Mouse (Mus musculus) cerebellum, adult 2 months (tissue): ENCODE measurements around the gene Susd4. TPM values are rescaled to one million over a fixed set of nuclear protein-coding genes. Genes with fewer than 3 reads are reported as not detected.

Experiments
- DNase-seq, 2 experiments: peaks; one replicate each; pipeline ENCODE4 v3.0.0; 2021
- H3K27ac ChIP-seq: fragments of 200-500 bp; 2 replicates; pipeline ENCODE4 v1.5.1; 2012; ENCODE audit warnings: low read length, control low read depth, inconsistent platforms; ENCODE audit not compliant: insufficient read depth
- H3K27me3 ChIP-seq: fragments of 200-500 bp; 2 replicates; pipeline ENCODE4 v1.6.1; 2012; ENCODE audit warnings: inconsistent platforms, mild to moderate bottlenecking, low read length, moderate library complexity; ENCODE audit not compliant: control insufficient read depth, insufficient read depth
- H3K4me1 ChIP-seq: fragments of 200-500 bp; 2 replicates; pipeline ENCODE4 v1.6.1; 2011; ENCODE audit warnings: low read length; ENCODE audit not compliant: control insufficient read depth, insufficient read depth
- H3K4me3 ChIP-seq: fragments of 200-500 bp; replicated peaks from 2 replicates; pipeline ENCODE3; 2011; ENCODE audit warnings: mild to moderate bottlenecking, low read depth, low read length, control low read depth; ENCODE audit not compliant: insufficient read depth
- CTCF ChIP-seq: fragments of 200-500 bp; IDR thresholded peaks from 2 replicates; pipeline ENCODE4 v1.5.1; 2011; ENCODE audit warnings: low read depth, mild to moderate bottlenecking, control low read depth, low read length, moderate library complexity, borderline replicate concordance; ENCODE audit not compliant: insufficient read depth
- POLR2A ChIP-seq: fragments of 200-500 bp; IDR thresholded peaks from 2 replicates; pipeline ENCODE4 v1.6.1; 2011; ENCODE audit warnings: low read length, control low read depth, borderline replicate concordance; ENCODE audit not compliant: insufficient read depth
- WGBS: fragments of 180-500 bp; shearing (Covaris S2); methylation state at CpG from one replicate; pipeline ENCODE4 v1.1.7; 2018; 5-methylcytosine and 5-hydroxymethylcytosine counted together
- polyA plus RNA-seq: library from polyadenylated mRNA; depleted of rRNA; stranded (reverse); fragments of >200 nt; gene quantifications from 2 replicates; pipeline ENCODE4 v1.2.3, GENCODE M21; 2012

The Susd4 gene
- polyA plus RNA-seq, 1 experiment: 97.7 TPM

DNA sequence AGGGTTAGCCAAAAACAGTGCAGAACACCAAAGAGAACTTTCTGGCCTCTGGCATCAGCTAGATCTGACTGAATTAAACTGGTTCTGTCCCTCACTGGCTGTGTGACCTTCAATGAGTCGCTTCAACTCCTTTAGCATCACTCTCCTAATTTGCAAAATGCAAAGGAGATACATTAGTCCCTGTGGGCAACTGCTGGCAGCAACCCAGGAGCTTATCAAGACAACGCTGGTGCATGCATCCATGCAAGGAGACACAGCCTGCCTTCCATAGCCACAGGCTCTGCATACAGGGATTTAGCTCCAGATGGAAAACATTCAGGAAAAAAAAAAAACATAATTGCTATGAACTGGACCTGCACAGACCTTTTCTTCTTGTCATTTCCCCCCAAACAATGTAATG is 148.9 kb downstream of the Susd4 start:
- no peak for TF ChIP-seq POLR2A
- Histone ChIP-seq H3K4me3 (no peak overlapping the region), H3K4me1 (peaks cover 4% of the 10 kb centered on the region; the same call in 1 of the 2 replicates), H3K27ac (no peak overlapping the region), H3K27me3 (no peaks in the 10 kb centered on the region)
- WGBS: 33% methylated on average over 2 of the region's 2 CpGs
- no peak for DNase-seq

DNA sequence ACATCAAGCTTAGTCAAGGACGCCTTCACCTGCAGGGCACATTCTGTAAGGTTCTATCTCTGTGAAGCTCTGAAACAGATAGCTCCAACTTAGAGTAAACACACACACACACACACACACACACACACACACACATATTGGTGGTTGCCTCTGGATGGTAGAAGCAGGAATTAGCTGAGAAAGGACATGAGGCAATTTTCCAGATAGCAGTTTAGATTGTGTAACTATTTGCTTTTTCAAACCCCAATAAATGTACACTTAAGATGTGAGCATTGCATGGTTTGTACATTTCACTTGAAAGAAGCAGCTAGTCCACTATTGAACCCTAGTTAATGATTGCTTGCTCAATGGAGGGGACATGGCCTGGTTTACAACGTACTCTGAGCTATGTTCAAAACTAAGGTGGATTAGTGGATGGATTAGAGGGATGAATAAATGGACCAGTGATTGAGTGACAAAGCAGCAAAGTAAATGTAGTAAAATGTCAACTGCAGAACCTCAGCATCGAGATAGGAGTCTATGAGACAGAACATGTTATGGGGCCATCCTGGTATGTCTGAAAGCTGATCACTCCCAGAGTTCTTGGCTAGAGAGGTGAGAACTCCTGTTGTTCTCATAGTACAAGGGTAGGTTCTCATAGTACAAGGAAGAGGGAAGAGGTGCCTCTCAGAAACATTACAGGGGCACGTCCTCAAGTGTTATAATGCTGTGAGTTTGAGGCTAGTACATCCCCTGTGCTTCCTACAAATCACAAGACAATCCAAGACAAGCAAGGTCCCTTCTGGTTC is 150.7 kb downstream of the Susd4 start:
- WGBS: 94% methylated on average over 4 of the region's 4 CpGs
- no peak for DNase-seq
- TF ChIP-seq CTCF (no peak), POLR2A (no peak)
- Histone ChIP-seq H3K27me3 (no peaks in the 10 kb centered on the region), H3K27ac (no peak overlapping the region), H3K4me3 (no peak overlapping the region), H3K4me1 (no peaks in the 10 kb centered on the region)

DNA sequence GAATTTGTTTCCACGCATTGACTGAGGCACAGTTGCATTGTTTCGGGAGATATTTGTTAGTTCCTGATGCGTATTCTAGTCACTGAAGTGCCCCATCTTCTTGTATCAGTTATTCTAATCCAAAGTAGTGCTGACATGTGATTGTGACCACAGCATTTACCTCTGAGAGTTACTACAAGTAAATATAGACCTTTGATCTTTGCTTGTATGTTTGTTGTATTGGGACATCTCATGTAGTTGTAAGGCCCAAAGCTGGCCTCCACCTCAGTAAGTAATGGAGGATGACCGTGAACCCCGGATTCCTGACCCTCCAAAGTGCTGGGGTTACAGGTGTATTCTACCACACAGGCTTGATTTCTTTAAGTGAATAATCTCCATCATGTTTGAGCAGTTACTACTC is 152.5 kb downstream of the Susd4 start:
- DNase-seq: no peak
- TF ChIP-seq POLR2A (no peak), CTCF (no peak)
- no peak overlapping the region for H3K27ac ChIP-seq
- no peak overlapping the region for H3K4me3 ChIP-seq
- H3K27me3 ChIP-seq: no peaks in the 10 kb centered on the region
- 97% methylated on average over 5 of the region's 5 CpGs for WGBS
- no peaks in the 10 kb centered on the region for H3K4me1 ChIP-seq

DNA sequence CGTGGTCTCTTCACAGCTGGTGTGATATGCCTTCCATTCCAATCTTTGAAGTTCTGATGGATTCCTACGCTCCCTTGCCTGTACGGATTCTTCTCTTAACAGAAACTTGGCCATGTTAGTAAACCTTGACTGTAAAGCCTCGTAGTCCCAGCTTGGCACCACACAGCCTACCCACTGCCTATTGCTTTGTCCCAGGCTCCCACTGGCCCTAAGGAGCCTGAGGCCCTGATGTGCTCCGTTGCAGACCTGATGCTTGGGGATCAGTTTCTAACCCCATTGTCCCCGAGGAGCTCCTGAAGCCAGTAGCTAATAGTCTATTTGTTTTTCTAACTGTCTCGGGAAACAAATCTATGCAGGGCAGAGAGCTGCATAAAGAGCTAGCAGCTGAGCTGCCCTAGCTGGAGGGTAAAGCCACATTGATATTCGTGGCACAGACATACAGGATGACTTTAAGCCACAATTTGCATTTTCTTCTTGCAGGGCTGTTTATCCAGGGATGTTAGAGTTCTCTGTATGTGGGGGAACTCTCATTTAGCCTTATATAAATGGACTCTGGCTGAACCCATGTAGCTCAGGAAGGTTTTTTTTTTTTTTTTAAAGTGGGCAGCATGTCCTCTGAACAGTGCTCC is 155.2 kb downstream of the Susd4 start:
- 43% methylated on average over 8 of the region's 8 CpGs for WGBS
- no peaks in the 10 kb centered on the region for H3K4me1 ChIP-seq
- H3K27ac ChIP-seq: no peak overlapping the region
- TF ChIP-seq CTCF (no peak), POLR2A (no peak)
- H3K4me3 ChIP-seq: no peak overlapping the region
- no peak for DNase-seq
- H3K27me3 ChIP-seq: no peaks in the 10 kb centered on the region; the same call in 1 of the 2 replicates

DNA sequence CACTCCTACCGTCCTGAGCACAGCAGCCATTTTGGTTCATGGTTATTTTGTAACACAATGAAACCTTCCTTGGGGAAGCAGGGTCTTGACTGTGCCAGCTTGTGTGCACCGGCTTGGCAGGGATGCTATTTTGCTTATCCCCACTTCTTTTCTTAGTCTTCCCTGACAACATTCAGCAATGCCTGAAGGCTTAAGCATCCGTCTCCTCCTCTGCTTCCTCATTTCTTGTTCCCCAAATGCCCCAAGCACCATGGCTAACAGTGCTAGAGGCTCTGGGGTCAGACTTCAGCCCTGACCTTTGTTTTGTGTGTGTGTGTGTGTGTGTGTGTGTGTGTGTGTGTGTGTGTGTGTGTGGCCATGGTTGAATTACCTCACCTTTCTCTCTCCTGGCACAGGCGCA is 159.2 kb downstream of the Susd4 start:
- no peak for TF ChIP-seq CTCF
- TF ChIP-seq POLR2A: no peak
- WGBS: 48% methylated on average over 4 of the region's 4 CpGs
- H3K4me3 ChIP-seq: no peak overlapping the region
- DNase-seq: no peak
- H3K27ac ChIP-seq: no peak overlapping the region
- no peaks in the 10 kb centered on the region for H3K4me1 ChIP-seq
- H3K27me3 ChIP-seq: no peaks in the 10 kb centered on the region; the same call in 1 of the 2 replicates

DNA sequence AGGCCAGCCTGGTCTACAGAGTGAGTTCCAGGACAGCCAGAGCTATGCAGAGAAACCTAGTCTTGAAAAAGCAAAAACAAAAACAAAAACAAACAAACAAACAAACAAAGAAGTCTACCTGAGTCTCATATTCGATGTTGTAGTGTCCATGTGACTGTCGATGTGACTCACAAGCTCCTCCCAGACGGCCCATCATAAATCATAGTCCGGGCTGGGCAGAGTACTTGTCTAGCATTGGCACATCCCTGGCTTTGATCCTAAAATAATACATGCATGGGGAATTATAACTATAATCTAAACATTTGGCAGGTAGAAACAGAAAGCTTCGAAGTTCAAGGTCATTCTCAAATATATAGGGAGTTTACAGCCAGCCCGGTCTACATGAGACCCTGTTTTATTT is 162.8 kb downstream of the Susd4 start:
- H3K4me1 ChIP-seq: no peaks in the 10 kb centered on the region
- H3K27ac ChIP-seq: no peak overlapping the region
- H3K4me3 ChIP-seq: no peak overlapping the region
- 88% methylated on average over 6 of the region's 6 CpGs for WGBS
- no peaks in the 10 kb centered on the region; the same call in 1 of the 2 replicates for H3K27me3 ChIP-seq
- no peak for DNase-seq
- TF ChIP-seq CTCF (no peak), POLR2A (no peak)

- Histone ChIP-seq H3K27me3 (no peaks in the 10 kb centered on the region; the same call in 1 of the 2 replicates), H3K4me1 (no peaks in the 10 kb centered on the region), H3K27ac (no peak overlapping the region), H3K4me3 (no peak overlapping the region)
- WGBS: 70% methylated on average over 19 of the region's 19 CpGs
- no peak for TF ChIP-seq CTCF
- TF ChIP-seq POLR2A: no peak
- DNase-seq: no peak
These were observed 164.5 kb downstream of the Susd4 start for GRCm38 (mm10) chr1:182927878-182928851.

GRCm38 (mm10) chr1:182935469-182935868 is 171.8 kb downstream of the Susd4 start:
- H3K4me3 ChIP-seq: no peak overlapping the region
- TF ChIP-seq CTCF (no peak), POLR2A (no peak)
- H3K27ac ChIP-seq: no peak overlapping the region
- DNase-seq: no peak
- H3K27me3 ChIP-seq: no peaks in the 10 kb centered on the region; the same call in 1 of the 2 replicates
- H3K4me1 ChIP-seq: no peaks in the 10 kb centered on the region
- 43% methylated on average over 6 of the region's 6 CpGs for WGBS
